Mouse (Mus musculus): Measurements from ENCODE around the gene Nt5c3. TPM values are rescaled to one million over a fixed set of nuclear protein-coding genes. Genes with fewer than 3 reads are reported as not detected.

The Nt5c3 gene
- total RNA-seq (2023): 10 to 100 TPM; 36.2 to 42.2 TPM

DNA sequence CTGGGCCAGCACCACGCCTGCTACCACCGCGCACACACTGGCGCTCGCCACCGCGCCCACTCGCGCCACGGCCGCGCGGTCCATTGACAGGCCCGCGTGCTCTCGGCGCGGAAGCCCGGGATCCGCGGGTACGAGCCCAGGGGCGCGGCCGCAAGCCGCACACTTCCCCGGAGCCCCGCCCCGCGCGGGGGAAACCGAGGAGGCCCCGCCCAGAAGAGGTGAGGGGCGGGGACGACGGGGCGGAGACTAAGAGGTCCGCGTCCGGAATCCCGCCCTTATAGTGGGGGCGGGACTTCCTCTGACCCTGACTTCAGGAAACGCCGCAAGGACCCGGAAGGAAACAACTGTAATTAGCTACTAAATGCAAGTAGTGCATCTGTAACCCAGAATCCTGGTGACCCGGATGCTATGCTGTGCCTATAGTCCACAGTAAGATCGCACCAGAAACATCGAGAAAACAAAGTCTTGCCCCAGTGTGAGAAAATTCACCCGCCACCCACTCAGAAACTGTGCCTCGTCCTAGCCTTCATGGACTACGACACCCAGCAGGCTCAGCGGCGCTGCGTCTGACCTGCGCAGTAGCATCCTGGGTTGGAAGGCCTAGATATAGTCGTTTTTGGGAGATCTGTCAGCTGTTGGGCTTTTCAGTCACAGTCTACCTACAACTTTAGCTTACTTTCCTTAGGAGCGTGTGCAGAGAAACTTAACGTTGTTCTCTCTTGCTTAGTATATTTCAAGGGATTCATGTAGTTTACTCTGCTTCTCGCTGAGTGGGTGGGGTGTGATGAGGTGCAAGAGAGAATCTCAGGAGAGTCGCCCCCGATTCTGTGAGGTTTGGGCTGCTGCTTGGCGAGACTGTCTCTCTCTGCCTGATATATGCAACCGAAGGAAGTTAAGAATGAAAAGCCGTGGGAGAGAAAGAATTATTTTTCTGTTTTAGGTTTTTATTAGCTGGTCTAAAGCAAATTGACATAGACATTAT is at the start of gene Nt5c3, which contains the start of gene Vmn1r4:
Nt5c3 (minus strand) TSS at position 207 of the 982 bp plus-strand sequence.
Vmn1r4 (plus strand) TSS at position 290 of the 982 bp plus-strand sequence.

GRCm38 (mm10) chr6:56969973-56970372 is 46.2 kb upstream of the Nt5c3 start, which contains the start of gene Vmn1r5:
TSS of gene Vmn1r5 (plus strand) at chr6:56970273.

Other genes starting within 250 kb of the Nt5c3 start
- 10 to 100 TPM; 30.1 to 32.1 TPM for gene Lsm5, start 219.2 kb downstream of the Nt5c3 start, total RNA-seq (2023)
- gene Avl9, start 209.0 kb downstream of the Nt5c3 start, total RNA-seq (2023): 10 to 100 TPM; 31.9 to 47.2 TPM
- 10 to 100 TPM; 27.7 to 29.4 TPM for gene Kbtbd2, start 126.1 kb downstream of the Nt5c3 start, total RNA-seq (2023)
- 1 to 10 TPM; 2.2 to 2.5 TPM for gene Fkbp9, start 91.9 kb downstream of the Nt5c3 start, total RNA-seq (2023)
- gene Vmn1r4, start 83 bp upstream of the Nt5c3 start, total RNA-seq (2023): under 1 TPM in 1 of 2 experiments, not detected in 1; 0.15 TPM
- gene Vmn1r5, start 46.3 kb upstream of the Nt5c3 start, total RNA-seq (2023): not detected
- gene Vmn1r6, start 73.3 kb upstream of the Nt5c3 start, total RNA-seq (2023): not detected
- gene Vmn1r7, start 101.4 kb upstream of the Nt5c3 start, total RNA-seq (2023): not detected
- gene Vmn1r8, start 108.4 kb upstream of the Nt5c3 start, total RNA-seq (2023): not detected
- not detected for gene Vmn1r9, start 142.9 kb upstream of the Nt5c3 start, total RNA-seq (2023)
- gene Vmn1r10, start 185.5 kb upstream of the Nt5c3 start, total RNA-seq (2023): not detected
- gene Vmn1r11, start 209.5 kb upstream of the Nt5c3 start, total RNA-seq (2023): not detected
- under 1 TPM; 0.09 TPM for gene Vmn1r12, start 233.0 kb upstream of the Nt5c3 start, total RNA-seq (2023)